Mouse (Mus musculus): Measurements from ENCODE around the gene Asap2.
A peak's percentile ranks its signal among the peaks of the same experiment; 100 is the strongest.

GRCm38 (mm10) chr12:21161841-21162240, 171.6 kb downstream of the Asap2 start:
- TF ChIP-seq EP300 (IDR thresholded peaks at IDR 0.05; ENCODE audit: low read depth) (peak; percentile 84), CTCF (IDR thresholded peaks at IDR 0.05; ENCODE audit: low read depth) (no peak)
